Mouse (Mus musculus) Patski (cell line): ENCODE data around the gene Gpalpp1. TPM values are rescaled to one million over a fixed set of nuclear protein-coding genes. Genes with fewer than 3 reads are reported as not detected.

ENCODE experiments used
- ATAC-seq: fragments of 100-300 bp; one replicate; pipeline ENCODE4 v1.8.0; 2021
- CTCF ChIA-PET: fragments of 350-600 bp; sonication (Branson Sonifier 250); formaldehyde crosslinking; loops from one replicate; lab custom pipeline; 2022; ENCODE audit warnings: inconsistent platforms; lab: Charles Lee
- POLR2A ChIA-PET: fragments of 350-600 bp; sonication (Branson Sonifier 250); formaldehyde crosslinking; loops from one replicate; lab custom pipeline; 2022; ENCODE audit warnings: antibody characterized with exemption, inconsistent platforms; lab: Charles Lee
- DNase-seq: peaks from one replicate; pipeline ENCODE4 v3.0.0-alpha.2; 2011; ENCODE audit warnings: low read depth, low spot score
- H3K27me3 ChIP-seq: fragments of 371-371 bp; one replicate; pipeline ENCODE4 v1.5.1; 2021
- CTCF ChIP-seq: fragments of 100-300 bp; IDR thresholded peaks from one replicate; pipeline ENCODE4 v1.5.1; 2021
- in situ Hi-C: fragments of 300-500 bp; cut with MboI; formaldehyde crosslinking; loops from 3 replicates; pipeline ENCODE4 v1.11.1; 2018; ENCODE audit warnings: low pct_unique_long_range_greater_than_20kb, mixed read lengths
- polyA plus RNA-seq: library from polyadenylated mRNA; unstranded; gene quantifications from one replicate; pipeline ENCODE4 v1.2.3, GENCODE M21; 2021

The Gpalpp1 gene
- polyA plus RNA-seq, 1 experiment from 2014 or later: 18.9 TPM

GRCm38 (mm10) chr14:76045767-76046166 is 64.8 kb downstream of the Gpalpp1 start:
- H3K27me3 ChIP-seq: peaks cover 5% of the 10 kb centered on the region
- ChIA-PET CTCF (interaction anchor here (1.3 kb wide), 1 partner anchor 11 kb away, joined by 3 read pairs; no protein-coding TSS in a partner anchor), POLR2A (interaction anchor here (1.0 kb wide), 1 partner anchor 11 kb away, joined by 4 read pairs; no protein-coding TSS in a partner anchor)
- ATAC-seq (no peak), DNase-seq (no peak)
- TF ChIP-seq CTCF: no peak
- in situ Hi-C loops: no loop called here

DNA sequence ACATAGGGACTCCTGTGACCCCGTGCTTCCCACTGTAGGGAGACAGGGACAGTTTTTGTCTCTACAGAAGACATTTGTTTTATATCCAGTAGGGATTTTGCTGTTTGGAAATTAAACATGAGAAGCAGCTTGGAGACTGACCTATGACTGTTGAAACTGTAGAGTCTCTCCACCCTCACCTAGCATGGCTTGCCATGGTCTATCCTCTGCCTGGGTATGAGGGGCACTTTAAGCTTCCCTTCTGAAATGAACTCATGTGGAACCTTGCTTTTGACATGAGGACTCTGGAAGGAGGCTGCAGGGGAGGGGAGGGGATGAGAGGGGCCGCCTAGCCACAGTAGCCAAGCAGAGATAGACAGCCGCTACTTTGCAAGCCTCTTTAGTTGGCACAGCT is 66.4 kb downstream of the Gpalpp1 start:
- in situ Hi-C loops: no loop called here
- POLR2A ChIA-PET: no interaction called here
- no peak for TF ChIP-seq CTCF
- ATAC-seq (no peak), DNase-seq (no peak)
- CTCF ChIA-PET: interaction anchor here (1.2 to 1.7 kb wide), 2 partner anchors 8 to 13 kb away, joined by 3 to 4 read pairs; no protein-coding TSS in a partner anchor
- H3K27me3 ChIP-seq: peaks cover 5% of the 10 kb centered on the region

DNA sequence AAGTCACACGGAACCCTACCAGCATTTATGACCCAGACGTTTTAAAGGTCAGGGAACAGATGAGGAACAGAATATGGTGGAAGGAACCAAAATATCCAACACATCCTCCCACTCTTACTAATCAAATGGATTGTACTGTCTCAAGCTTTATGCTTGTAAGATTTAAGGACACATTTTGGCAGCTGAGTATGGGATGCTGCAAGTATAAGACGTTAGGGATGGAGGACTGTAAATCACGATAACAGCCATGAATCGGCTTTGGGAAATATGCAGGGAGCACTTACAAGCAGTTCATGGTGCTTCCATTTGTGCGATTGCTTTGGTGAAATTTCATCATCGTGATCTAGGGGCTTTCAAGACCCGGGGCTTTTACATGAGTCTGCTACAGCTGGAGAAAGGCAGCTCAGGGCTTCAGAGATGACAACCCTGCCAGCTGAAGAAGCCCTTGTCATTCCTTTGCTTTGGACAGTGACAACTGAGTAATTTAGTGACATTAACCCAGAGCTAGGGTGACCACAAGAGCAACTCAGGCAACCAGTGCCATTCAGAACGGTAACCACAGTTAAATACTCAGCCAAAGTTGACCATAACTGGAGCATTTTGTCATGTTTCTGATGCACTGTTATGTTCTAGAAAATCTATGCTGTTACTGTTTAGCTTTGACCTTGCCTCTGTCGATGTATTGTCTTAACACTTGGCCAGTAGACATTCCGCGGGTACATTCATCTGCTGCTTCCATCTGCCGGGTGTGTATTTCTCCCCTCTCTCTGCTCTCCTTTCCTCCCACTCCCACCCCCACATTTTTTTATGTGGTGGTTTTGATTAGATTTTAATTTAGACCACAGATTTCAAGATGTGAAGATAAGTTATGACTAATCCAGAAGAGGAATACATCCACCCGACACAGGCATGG is 67.1 kb downstream of the Gpalpp1 start:
- ATAC-seq: no peak
- CTCF ChIA-PET: interaction anchor here (1.2 to 1.7 kb wide), 2 partner anchors 7 to 13 kb away, joined by 3 to 4 read pairs; no protein-coding TSS in a partner anchor
- no peak for TF ChIP-seq CTCF
- POLR2A ChIA-PET: interaction anchor here (0.6 kb wide), 1 partner anchor 44 kb away, joined by 3 read pairs; no protein-coding TSS in a partner anchor
- no peak for DNase-seq
- in situ Hi-C loops: no loop called here
- H3K27me3 ChIP-seq: peaks cover 5% of the 10 kb centered on the region

Other genes with a start within 250 kb of the Gpalpp1 start
- not detected for gene Kctd4, start 155.8 kb downstream of the Gpalpp1 start, polyA plus RNA-seq
- gene Gtf2f2, start 99.9 kb downstream of the Gpalpp1 start, polyA plus RNA-seq: 31.2 TPM
- 9.6 TPM for gene Nufip1, start 131 bp upstream of the Gpalpp1 start, polyA plus RNA-seq